Mouse (Mus musculus): Measurements from ENCODE around the gene Zmym4.
A peak's percentile ranks its signal among the peaks of the same experiment; 100 is the strongest.
"Not testable (repeated sequence)": the region's sequence is repeated elsewhere in the genome, so short reads cannot be mapped to it uniquely, and the experiment has no call there.

Zmym4 gene

DNA sequence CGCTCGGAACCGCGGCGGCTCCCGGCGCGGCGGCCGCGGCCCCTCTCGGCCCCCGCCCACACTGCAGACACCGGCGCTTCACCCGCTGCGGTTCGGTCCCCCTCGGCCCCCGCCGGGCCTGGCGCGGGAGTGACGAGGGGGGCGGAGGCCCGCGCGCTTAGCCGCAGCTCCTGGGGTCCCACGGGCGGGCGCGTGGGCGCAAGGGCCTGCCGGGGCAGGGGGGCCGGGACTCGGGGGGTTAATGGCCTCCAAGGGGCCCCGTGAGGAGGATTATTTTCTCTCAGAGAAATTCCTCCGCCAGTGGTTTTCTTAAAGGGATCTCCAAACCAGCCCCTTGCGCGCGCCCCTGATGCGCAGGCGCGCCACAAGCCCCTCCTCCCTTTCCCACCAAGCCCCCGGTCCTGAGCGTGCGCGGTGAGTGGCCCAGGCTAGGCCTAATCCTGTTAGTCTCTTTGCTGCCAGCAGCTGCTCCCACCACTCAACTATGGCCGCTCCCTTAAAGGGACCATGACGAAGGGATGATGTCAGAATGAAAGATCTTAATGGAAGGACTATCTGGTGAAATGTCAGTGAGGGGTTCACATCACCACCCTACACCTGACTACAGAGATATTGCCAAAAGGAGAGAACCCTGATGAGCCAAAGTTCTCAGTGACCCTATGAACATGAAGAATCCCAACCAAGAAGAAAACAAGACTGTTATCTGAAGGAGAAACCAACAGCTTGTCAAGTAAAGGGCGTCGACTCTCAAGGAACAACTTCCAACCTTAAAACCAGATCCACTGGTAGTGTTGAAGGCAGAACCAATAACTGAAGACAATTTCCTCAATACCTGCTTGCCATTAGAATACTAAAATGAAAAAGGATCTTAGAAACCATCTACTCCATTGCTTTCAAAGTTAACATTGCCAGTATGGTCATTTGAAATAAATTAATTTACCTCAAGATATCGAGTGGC is at the start of gene Zmym4:
Zmym4 (minus strand) TSS at position 272 of the 958 bp plus-strand sequence.
- DNase-seq = peak; percentile 94

- no peak for DNase-seq
Observed at GRCm38 (mm10) chr4:127016366-127016765, 48.4 kb upstream of the Zmym4 start.

GRCm38 (mm10) chr4:127015294-127015993 is 47.5 kb upstream of the Zmym4 start:
- DNase-seq = peak; percentile 87

DNA sequence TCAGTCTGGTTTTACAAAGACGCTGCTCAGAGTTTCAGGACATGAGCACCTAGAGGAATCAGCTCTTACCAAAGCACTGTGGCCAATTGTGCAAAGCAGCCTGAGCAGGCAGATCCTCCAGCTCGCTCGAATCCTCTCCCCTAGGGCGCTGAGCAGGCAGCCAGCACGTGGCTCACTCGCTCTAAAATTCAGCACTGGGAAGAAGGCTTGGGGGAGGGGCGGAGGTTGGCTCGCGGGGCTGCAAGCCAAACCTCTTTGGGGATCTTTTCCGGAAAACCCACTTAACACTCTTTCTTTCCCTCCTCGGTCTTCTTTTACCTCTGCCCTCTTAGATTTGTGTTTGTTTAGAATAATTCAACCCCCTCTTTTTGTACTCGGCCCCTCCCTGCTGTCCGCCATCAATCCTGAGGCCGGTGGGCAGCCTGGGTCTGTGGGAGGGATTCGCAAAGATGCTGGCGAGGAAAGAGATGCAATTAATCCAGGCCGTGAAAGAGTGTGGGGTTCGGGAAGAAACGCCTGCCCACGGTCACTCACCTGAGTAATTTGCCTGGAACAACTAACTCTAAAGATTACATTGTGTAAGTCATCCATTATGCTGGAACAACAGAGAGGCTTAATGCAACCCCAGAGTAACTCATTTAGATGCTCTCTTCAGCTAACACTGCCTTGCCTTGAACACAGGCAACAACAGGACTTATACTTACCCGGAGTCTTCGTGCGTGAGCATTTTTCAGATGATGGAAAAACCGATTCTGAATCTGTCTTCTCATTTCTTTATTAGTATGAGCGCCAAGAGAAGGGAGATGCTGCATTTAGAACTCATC is 37.4 kb upstream of the Zmym4 start:
- peak; percentile 75 for DNase-seq

- DNase-seq = no peak
Observed at GRCm38 (mm10) chr4:127004384-127004783, 36.4 kb upstream of the Zmym4 start.

- no peak for DNase-seq
Observed at GRCm38 (mm10) chr4:127000601-127001105, 32.7 kb upstream of the Zmym4 start.

GRCm38 (mm10) chr4:126999372-126999771 is 31.4 kb upstream of the Zmym4 start:
- not testable (repeated sequence) for DNase-seq

DNA sequence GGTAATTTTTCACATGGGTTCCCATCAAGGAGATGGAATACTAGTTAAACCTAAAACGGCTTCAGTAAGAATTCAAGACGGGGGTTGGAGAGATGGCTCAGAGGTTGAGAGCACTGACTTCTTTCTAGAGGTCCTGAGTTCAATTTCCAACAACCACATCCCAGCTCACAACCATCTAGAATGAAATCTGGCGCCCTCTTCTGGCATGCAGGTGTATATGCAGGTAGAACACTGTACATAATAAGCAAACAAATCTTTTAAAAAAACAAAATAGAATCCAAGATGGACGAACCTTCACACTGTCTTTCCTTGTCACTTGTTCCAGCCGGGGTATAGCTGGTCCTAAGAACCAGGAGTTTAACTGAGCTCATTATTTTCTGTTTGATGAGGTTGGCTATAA is 24.4 kb upstream of the Zmym4 start:
- DNase-seq = no peak

DNA sequence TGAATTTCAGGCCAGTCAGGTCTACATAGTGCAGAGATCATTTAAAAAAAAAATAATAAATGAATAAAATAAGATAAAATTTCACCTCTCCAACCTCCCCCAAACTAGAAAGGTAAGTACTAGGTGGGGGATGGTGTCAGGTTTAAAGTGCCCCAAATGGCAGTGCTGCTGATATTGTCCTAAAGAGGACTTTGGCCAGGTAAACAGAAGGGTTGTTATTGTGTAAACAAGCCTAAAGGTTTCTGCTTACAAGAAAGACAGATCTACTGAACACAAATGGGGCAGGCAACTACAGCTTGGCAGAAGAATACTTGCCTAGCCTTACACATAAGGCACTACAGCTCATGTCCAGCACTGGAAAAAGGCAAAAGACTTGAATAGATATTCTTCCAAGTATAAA is 22.6 kb upstream of the Zmym4 start:
- DNase-seq = no peak

DNA sequence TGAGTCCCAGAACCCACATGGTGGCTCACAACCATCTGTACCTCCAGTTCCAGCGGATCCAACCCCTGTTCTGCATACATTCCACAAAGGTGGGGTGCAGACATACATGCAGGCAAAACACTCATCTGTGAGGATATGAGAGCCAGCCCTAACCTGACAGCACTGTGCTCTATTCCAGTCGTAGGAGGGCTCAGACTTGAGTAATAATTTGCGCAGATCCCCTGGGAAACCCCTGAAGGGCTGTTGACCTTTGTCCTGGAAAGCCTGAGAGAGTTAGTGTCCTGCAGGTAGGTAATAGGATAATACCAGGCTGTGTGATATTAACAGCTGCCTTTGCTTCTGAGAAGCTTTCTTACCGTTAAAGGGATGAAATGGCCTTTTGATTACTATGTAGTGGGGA is 20.6 kb upstream of the Zmym4 start:
- DNase-seq = no peak

DNA sequence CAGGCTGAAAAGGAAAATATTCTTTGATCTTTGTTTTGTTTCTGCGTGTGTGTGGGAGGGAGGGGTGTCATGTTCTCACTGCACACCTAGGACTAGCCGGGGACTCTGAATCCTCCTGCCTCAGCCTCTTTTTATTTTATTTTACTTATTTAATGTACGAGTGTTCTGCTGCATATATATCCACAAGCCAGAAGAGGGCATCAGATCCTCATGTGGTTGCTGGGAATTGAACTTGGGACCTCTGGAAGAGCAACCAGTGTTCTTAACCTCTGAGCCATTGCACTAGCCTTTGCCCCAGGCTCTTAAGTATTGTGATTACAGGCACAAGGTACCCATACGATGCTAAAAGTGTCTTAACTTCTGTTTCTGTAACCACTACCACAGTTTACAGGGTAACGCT is 18.8 kb upstream of the Zmym4 start:
- no peak for DNase-seq

DNA sequence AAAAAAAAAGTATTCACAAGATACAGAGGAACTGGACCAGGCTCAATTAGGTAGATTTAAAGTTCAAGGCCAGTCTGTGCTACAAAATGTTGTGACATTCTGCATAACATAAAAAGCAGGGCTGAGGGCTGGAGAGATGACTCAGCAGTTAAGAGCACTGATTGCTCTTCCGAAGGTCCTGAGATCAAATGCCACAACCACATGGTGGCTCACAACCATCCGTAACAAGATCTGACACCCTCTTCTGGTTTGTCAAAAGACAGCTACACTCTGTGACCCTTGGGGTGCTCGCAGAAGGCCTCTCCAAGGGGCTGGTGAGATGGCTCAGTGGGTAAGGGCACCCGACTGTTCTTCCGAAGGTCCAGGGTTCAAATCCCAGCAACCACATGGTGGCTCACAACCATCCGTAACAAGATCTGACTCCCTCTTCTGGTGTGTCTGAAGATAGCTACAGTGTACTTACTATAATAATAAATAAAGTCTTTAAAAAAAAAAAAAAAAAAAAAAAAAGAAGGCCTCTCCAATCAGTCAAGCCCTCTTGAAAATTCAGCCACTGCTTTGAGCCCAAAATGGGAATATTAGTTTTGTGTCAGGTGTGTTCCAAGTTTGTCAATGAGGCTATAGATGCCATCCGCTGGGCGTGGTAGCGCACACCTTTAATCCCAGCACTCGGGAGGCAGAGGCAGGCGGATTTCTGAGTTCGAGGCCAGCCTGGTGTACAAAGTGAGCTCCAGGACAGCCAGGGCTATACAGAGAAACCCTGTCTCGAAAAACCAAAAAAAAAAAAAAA is 16.0 kb upstream of the Zmym4 start:
- DNase-seq = not testable (repeated sequence)

- no peak for DNase-seq
Observed at GRCm38 (mm10) chr4:126983321-126983720, 15.4 kb upstream of the Zmym4 start.

DNA sequence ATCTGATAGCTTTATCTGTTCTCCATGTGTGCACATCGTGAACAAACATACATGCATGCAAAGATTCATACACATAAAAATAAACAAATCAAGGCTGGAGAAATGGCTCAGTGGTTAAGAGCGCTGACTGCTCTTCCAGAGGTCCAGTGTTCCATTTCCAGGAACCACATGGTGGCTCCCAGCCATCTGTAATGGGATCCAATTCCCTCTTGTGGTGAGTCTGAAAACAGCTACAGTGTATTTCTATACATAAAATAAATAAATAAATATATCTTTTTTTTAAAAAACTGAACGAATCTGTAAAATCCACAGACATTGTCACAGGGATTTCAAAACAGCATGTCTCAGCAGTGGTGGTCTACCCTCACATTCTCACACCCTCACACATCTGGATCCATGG is 10.8 kb upstream of the Zmym4 start:
- no peak for DNase-seq

- peak; percentile 20 for DNase-seq
Observed at GRCm38 (mm10) chr4:126977467-126977866, 9.5 kb upstream of the Zmym4 start.

- peak; percentile 10 for DNase-seq
Observed at GRCm38 (mm10) chr4:126967241-126967863, 583 bp downstream of the Zmym4 start.

GRCm38 (mm10) chr4:126958682-126959081 is 9.3 kb downstream of the Zmym4 start:
- no peak for DNase-seq

- DNase-seq = no peak
Observed at GRCm38 (mm10) chr4:126958261-126958660, 9.7 kb downstream of the Zmym4 start.

DNA sequence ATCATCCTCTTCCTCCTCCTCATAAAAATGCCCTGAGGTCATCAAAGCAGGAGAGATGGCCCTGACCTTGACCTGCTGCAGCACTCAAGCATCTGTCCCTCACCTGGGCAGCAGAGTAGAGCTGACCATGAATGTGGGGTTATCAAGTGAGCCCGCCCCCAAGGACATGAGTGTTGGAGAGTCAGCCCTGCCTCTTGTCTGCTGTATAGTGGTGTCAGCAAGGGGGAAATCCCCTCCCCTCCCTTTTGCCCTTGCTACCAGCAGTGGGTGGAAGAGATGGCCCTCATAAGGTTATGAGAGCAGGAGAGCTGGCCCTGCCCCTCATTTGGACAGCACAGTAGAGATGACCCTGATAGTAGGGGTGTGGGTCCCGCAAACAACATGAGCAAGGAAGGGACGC is 10.5 kb downstream of the Zmym4 start:
- DNase-seq = no peak

GRCm38 (mm10) chr4:126950801-126951200 is 17.1 kb downstream of the Zmym4 start:
- DNase-seq = not testable (repeated sequence)

DNA sequence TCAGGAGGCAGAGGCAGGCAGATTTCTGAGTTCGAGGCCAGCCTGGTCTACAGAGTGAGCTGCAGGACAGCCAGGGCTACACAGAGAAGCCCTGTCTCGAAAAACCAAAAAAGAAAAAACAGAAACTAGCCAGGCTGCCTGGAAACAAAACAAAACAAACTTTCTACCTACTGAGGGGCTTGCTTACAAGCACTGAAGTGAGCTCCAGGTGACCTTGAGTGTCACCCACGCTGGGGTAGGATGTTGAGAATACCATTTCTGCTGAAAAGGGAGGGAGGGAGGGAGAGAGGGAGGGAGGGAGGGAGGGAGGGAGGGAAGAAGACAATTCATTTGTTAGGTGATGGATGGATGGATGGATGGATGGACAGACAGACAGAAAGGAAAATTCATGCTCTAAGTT is 24.5 kb downstream of the Zmym4 start:
- no peak for DNase-seq

DNA sequence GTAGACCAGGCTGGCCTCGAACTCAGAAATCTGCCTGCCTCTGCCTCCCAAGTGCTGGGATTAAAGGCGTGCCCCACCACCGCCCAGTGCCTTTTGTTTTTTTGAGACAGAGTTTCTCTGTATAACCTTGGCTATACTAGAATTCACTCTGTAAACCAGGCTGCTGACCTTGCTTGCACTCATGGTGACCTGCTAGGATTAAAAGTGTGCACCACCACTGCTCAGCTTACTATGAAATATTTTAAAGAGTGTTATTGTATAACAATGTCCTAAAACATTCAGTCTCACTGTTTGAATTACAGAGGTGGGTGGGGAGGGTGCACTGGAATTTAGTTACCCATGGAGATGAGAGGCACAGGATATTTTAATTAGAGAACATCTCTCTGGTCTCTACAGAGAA is 25.1 kb downstream of the Zmym4 start:
- no peak for DNase-seq
